Mouse (Mus musculus) hindbrain, embryonic 10.5 days (tissue): Measurements from ENCODE around the gene Appl2. TPM values are rescaled to one million over a fixed set of nuclear protein-coding genes. Genes with fewer than 3 reads are reported as not detected.
"Not testable (repeated sequence)": the region's sequence is repeated elsewhere in the genome, so short reads cannot be mapped to it uniquely, and the experiment has no call there.

ENCODE experiments used
- DNase-seq: peaks from one replicate; pipeline ENCODE4 v3.0.0-alpha.2; 2017; ENCODE audit warnings: low spot score
- H3K27ac ChIP-seq: fragments of 300-500 bp; sonication (generic); 2 replicates; pipeline ENCODE4 v1.5.1; 2016; ENCODE audit warnings: mild to moderate bottlenecking, moderate library complexity
- H3K27me3 ChIP-seq: fragments of 300-500 bp; sonication (generic); 2 replicates; pipeline ENCODE4 v1.6.1; 2016; ENCODE audit warnings: mild to moderate bottlenecking; ENCODE audit not compliant: poor library complexity, insufficient read depth, severe bottlenecking
- H3K36me3 ChIP-seq: fragments of 300-500 bp; sonication (generic); 2 replicates; pipeline ENCODE4 v1.6.1; 2016; ENCODE audit warnings: mild to moderate bottlenecking, moderate library complexity
- H3K4me1 ChIP-seq: fragments of 300-500 bp; sonication (generic); replicated peaks from 2 replicates; pipeline ENCODE4 v1.6.1; 2016; ENCODE audit warnings: mild to moderate bottlenecking
- H3K4me3 ChIP-seq: fragments of 300-500 bp; sonication (generic); 2 replicates; pipeline ENCODE4 v1.5.1; 2016; ENCODE audit warnings: mild to moderate bottlenecking, moderate library complexity
- H3K9me3 ChIP-seq: fragments of 300-500 bp; sonication (generic); 2 replicates; pipeline ENCODE4 v1.6.1; 2016; ENCODE audit warnings: mild to moderate bottlenecking, moderate library complexity
- WGBS: fragments of 180-500 bp; shearing (Covaris S2); methylation state at CpG from one replicate; pipeline ENCODE4 v1.1.7; 2016; 5-methylcytosine and 5-hydroxymethylcytosine counted together
- polyA plus RNA-seq: library from polyadenylated mRNA; unstranded; fragments of >200 nt; fragmentation: Nextera tagmentation; extraction: Ambion mirVana; gene quantifications from 2 replicates; pipeline ENCODE4 v1.2.1, GENCODE M21; 2016

Appl2 gene
- polyA plus RNA-seq: 29.6 and 35.2 TPM in 2 replicates

- WGBS: under 1% methylated on average over 59 of the region's 59 CpGs
- peak within 1 kb of the TSS; percentile 89 for H3K4me3 ChIP-seq
- no peaks in the 10 kb centered on the region for H3K9me3 ChIP-seq
- peaks cover 57% of the 10 kb centered on the region for H3K4me1 ChIP-seq
- peak; percentile 91 for DNase-seq
- H3K27me3 ChIP-seq: no peaks in the 10 kb centered on the region
- no peaks in the 10 kb centered on the region for H3K36me3 ChIP-seq
- peak within 1 kb of the TSS; percentile 95 for H3K27ac ChIP-seq
These were observed at the start of gene Appl2 for GRCm38 (mm10) chr10:83648131-83649020. Gene Appl2 (minus strand): TSS chr10:83648738.

GRCm38 (mm10) chr10:83696226-83696625, 47.7 kb upstream of the Appl2 start:
- no peaks in the 10 kb centered on the region for H3K27me3 ChIP-seq
- no peak overlapping the region for H3K27ac ChIP-seq
- no peaks in the 10 kb centered on the region for H3K4me1 ChIP-seq
- 84% methylated on average over 4 of the region's 4 CpGs for WGBS
- H3K9me3 ChIP-seq: no peaks in the 10 kb centered on the region
- no peaks in the 10 kb centered on the region for H3K36me3 ChIP-seq
- no peak for DNase-seq
- H3K4me3 ChIP-seq: no peak overlapping the region

- Histone ChIP-seq H3K4me1 (no peaks in the 10 kb centered on the region), H3K36me3 (no peaks in the 10 kb centered on the region), H3K27me3 (no peaks in the 10 kb centered on the region), H3K27ac (no peak overlapping the region), H3K4me3 (no peak overlapping the region), H3K9me3 (no peaks in the 10 kb centered on the region)
- WGBS: 85% methylated on average over 11 of the region's 11 CpGs
- no peak for DNase-seq
These were observed 43.8 kb upstream of the Appl2 start for GRCm38 (mm10) chr10:83692175-83692895.

GRCm38 (mm10) chr10:83688215-83688614, 39.7 kb upstream of the Appl2 start:
- H3K27ac ChIP-seq: no peak overlapping the region
- DNase-seq: no peak
- H3K27me3 ChIP-seq: no peaks in the 10 kb centered on the region
- H3K4me3 ChIP-seq: no peak overlapping the region
- no peaks in the 10 kb centered on the region for H3K36me3 ChIP-seq
- no peaks in the 10 kb centered on the region for H3K4me1 ChIP-seq
- WGBS: 95% methylated on average over 2 of the region's 2 CpGs
- no peaks in the 10 kb centered on the region for H3K9me3 ChIP-seq

- Histone ChIP-seq H3K4me3 (no peak overlapping the region), H3K27ac (0 out of 2 replicates have a peak overlapping the region, but pooled peaks have one; percentile 1), H3K36me3 (no peaks in the 10 kb centered on the region), H3K4me1 (no peaks in the 10 kb centered on the region), H3K9me3 (0 out of 2 replicates have a peak, but pooled peaks cover 3% of the 10 kb centered on the region), H3K27me3 (no peaks in the 10 kb centered on the region)
- no peak for DNase-seq
- 88% methylated on average over 12 of the region's 12 CpGs for WGBS
These were observed 32.8 kb upstream of the Appl2 start for GRCm38 (mm10) chr10:83681334-83681733.

GRCm38 (mm10) chr10:83666556-83666955, 18.0 kb upstream of the Appl2 start:
- Histone ChIP-seq H3K4me3 (no peak overlapping the region), H3K9me3 (no peaks in the 10 kb centered on the region; the same call in 1 of the 2 replicates), H3K4me1 (no peaks in the 10 kb centered on the region), H3K36me3 (no peaks in the 10 kb centered on the region), H3K27me3 (no peaks in the 10 kb centered on the region), H3K27ac (no peak overlapping the region)
- 91% methylated on average over 4 of the region's 4 CpGs for WGBS
- DNase-seq: no peak

GRCm38 (mm10) chr10:83661925-83662324, 13.4 kb upstream of the Appl2 start:
- Histone ChIP-seq H3K27ac (no peak overlapping the region), H3K36me3 (no peaks in the 10 kb centered on the region), H3K27me3 (no peaks in the 10 kb centered on the region), H3K4me3 (no peak overlapping the region), H3K4me1 (no peaks in the 10 kb centered on the region), H3K9me3 (no peaks in the 10 kb centered on the region)
- WGBS: 88% methylated on average over 8 of the region's 8 CpGs
- DNase-seq: no peak

GRCm38 (mm10) chr10:83660605-83661004, 12.1 kb upstream of the Appl2 start:
- H3K27ac ChIP-seq: no peak overlapping the region
- no peaks in the 10 kb centered on the region for H3K36me3 ChIP-seq
- no peaks in the 10 kb centered on the region for H3K4me1 ChIP-seq
- WGBS: 73% methylated on average over 4 of the region's 4 CpGs
- no peaks in the 10 kb centered on the region for H3K27me3 ChIP-seq
- H3K4me3 ChIP-seq: no peak overlapping the region
- no peak for DNase-seq
- no peaks in the 10 kb centered on the region for H3K9me3 ChIP-seq

GRCm38 (mm10) chr10:83654591-83654990, 6.1 kb upstream of the Appl2 start:
- no peak overlapping the region for H3K27ac ChIP-seq
- H3K9me3 ChIP-seq: no peaks in the 10 kb centered on the region
- no peaks in the 10 kb centered on the region for H3K36me3 ChIP-seq
- WGBS: 90% methylated on average over 2 of the region's 2 CpGs
- H3K4me1 ChIP-seq: no peaks in the 10 kb centered on the region
- no peak for DNase-seq
- no peaks in the 10 kb centered on the region for H3K27me3 ChIP-seq
- H3K4me3 ChIP-seq: no peak overlapping the region

GRCm38 (mm10) chr10:83652205-83652866, 3.8 kb upstream of the Appl2 start:
- not testable (repeated sequence) for DNase-seq, H3K27ac ChIP-seq, H3K27me3 ChIP-seq, H3K36me3 ChIP-seq, H3K9me3 ChIP-seq, H3K4me3 ChIP-seq
- H3K4me1 ChIP-seq: peaks cover 19% of the 10 kb centered on the region
- WGBS: 94% methylated on average over 19 of the region's 19 CpGs

GRCm38 (mm10) chr10:83649037-83649436, 499 bp upstream of the Appl2 start:
- Histone ChIP-seq H3K27me3 (no peaks in the 10 kb centered on the region), H3K4me3 (peak overlapping the region; percentile 89), H3K4me1 (peaks cover 51% of the 10 kb centered on the region), H3K36me3 (no peaks in the 10 kb centered on the region), H3K27ac (peak overlapping the region; percentile 95), H3K9me3 (no peaks in the 10 kb centered on the region)
- 36% methylated on average over 6 of the region's 6 CpGs for WGBS
- no peak for DNase-seq

GRCm38 (mm10) chr10:83646351-83646885, 2.1 kb downstream of the Appl2 start:
- no peak for DNase-seq
- WGBS: 92% methylated on average over 7 of the region's 7 CpGs
- Histone ChIP-seq H3K27ac (peak overlapping the region; percentile 8; the same call in 1 of the 2 replicates), H3K36me3 (no peaks in the 10 kb centered on the region), H3K4me3 (no peak overlapping the region), H3K9me3 (no peaks in the 10 kb centered on the region), H3K27me3 (no peaks in the 10 kb centered on the region), H3K4me1 (peaks cover 57% of the 10 kb centered on the region)
